In genomic region chr13:72762481-72762880, GRCm38 (mm10) we compare ENCODE assay signal across 16 mouse cellular contexts.
"Had no signal": no experiment of that assay in that cellular context is flagged by ENCODE, and none has a peak within 500 bp of the region (broad histone marks: within the 10 kb centered on the region; RNA-seq: fewer than 3 reads in every experiment).

No protein-coding gene starts in this region.

- H3K4me3 ChIP-seq: neural tube, embryonic 13.5 days; neural tube, embryonic 15.5 days; stomach, embryonic 15.5 days had no signal

- H3K27ac ChIP-seq: neural tube, embryonic 13.5 days; neural tube, embryonic 15.5 days; stomach, embryonic 15.5 days; stomach, postnatal 0 days had no signal

- H3K4me1 ChIP-seq: neural tube, embryonic 13.5 days; neural tube, embryonic 15.5 days; stomach, embryonic 15.5 days had no signal

- H3K36me3 ChIP-seq: neural tube, embryonic 13.5 days; neural tube, embryonic 15.5 days; stomach, embryonic 15.5 days had no signal

- H3K9ac ChIP-seq: neural tube, embryonic 13.5 days; neural tube, embryonic 15.5 days; stomach, embryonic 15.5 days had no signal

- H3K9me3 ChIP-seq: neural tube, embryonic 13.5 days; neural tube, embryonic 15.5 days; stomach, embryonic 15.5 days had no signal

- H3K4me2 ChIP-seq: neural tube, embryonic 13.5 days; neural tube, embryonic 15.5 days; stomach, embryonic 15.5 days had no signal

- DNase-seq: retina, postnatal 1 day; right cerebral cortex, adult 18-20 months; right cerebral cortex, postnatal 14 days; right cerebral cortex, postnatal 25 days; right cerebral cortex, postnatal 4 days; spleen, adult 18-20 months; thymus, adult 18-20 months; thymus, adult 2 months; thymus, postnatal 14 days; thymus, postnatal 25 days; thymus, postnatal 36 days; thymus, postnatal 4 days had no signal

- H3K27me3 ChIP-seq: neural tube, embryonic 13.5 days; stomach, embryonic 15.5 days had no signal
